Mouse (Mus musculus) erythroblast, embryonic 14.5 days (primary cell): Measurements from ENCODE around the gene Txn2.

Experiments used
- GATA1 ChIP-seq: IDR thresholded peaks from 2 replicates; pipeline ENCODE4 v1.6.1; 2012; ENCODE audit warnings: low read length, inconsistent platforms, mixed read lengths
- TAL1 ChIP-seq: IDR thresholded peaks from 3 replicates; pipeline ENCODE4 v1.6.1; 2012; ENCODE audit warnings: low read length, inconsistent platforms, mixed read lengths

DNA sequence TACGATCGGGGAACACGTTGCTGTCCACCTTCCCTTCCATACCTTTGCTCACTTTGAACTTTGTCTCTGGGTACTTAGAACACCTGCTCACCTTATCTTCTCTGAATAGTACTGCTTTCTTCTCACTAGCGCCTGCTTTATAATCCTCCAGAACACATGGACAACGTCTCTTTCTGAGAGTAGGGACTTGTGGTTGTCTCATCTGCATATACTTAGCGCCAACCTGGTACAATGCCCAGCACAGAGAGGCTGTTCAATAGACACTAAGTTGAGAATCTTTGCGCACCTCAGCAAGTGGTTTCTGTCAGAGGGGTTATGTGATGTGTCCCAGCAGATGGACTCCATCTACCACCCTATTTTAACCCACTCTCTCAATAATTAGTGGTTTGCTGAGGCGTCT, 998 bp upstream of the Txn2 start:
- TF ChIP-seq GATA1, result no peak
- TF ChIP-seq TAL1, result no peak
